26 mouse cellular contexts compared by ENCODE assay signal in genomic region chr2:104178251-104178650, GRCm38 (mm10). TPM values are rescaled to one million over a fixed set of nuclear protein-coding genes. Genes with fewer than 3 reads are reported as not detected.
DNase-seq lines count a peak whose midpoint lies in the region; ATAC-seq and TF ChIP-seq lines count a peak whose summit lies in the region.
"Had no signal": no experiment of that assay in that cellular context is flagged by ENCODE, and none has a peak within 500 bp of the region (broad histone marks: within the 10 kb centered on the region; RNA-seq: fewer than 3 reads in every experiment).

No protein-coding gene starts in this region.

- H3K27me3 ChIP-seq in hindbrain, embryonic 13.5 days: no peaks in the 10 kb centered on the region
- H3K27me3 ChIP-seq: forebrain, embryonic 13.5 days; limb, embryonic 15.5 days; midbrain, embryonic 15.5 days; stomach, embryonic 15.5 days had no signal

- no peak overlapping the region for H3K4me2 ChIP-seq in hindbrain, embryonic 13.5 days
- H3K4me2 ChIP-seq: forebrain, embryonic 13.5 days; limb, embryonic 15.5 days; liver, embryonic 15.5 days; midbrain, embryonic 15.5 days; stomach, embryonic 15.5 days had no signal

- H3K9me3 ChIP-seq in hindbrain, embryonic 13.5 days: no peaks in the 10 kb centered on the region
- H3K9me3 ChIP-seq: forebrain, embryonic 13.5 days; heart, embryonic 10.5 days; limb, embryonic 15.5 days; liver, embryonic 15.5 days; midbrain, embryonic 15.5 days; stomach, embryonic 15.5 days had no signal

- WGBS in hindbrain, embryonic 13.5 days: 85% methylated on average over 4 of the region's 4 CpGs

- H3K9ac ChIP-seq in hindbrain, embryonic 13.5 days: no peak overlapping the region
- H3K9ac ChIP-seq: forebrain, embryonic 13.5 days; limb, embryonic 15.5 days; liver, embryonic 15.5 days; midbrain, embryonic 15.5 days; stomach, embryonic 15.5 days had no signal

- peak; percentile 60 for DNase-seq in adrenal gland, adult 2 months
- DNase-seq in adrenal gland, postnatal 4 days (ENCODE audit: low spot score in 2 of 2): no peak
- DNase-seq in left cerebral cortex, adult 2 months (ENCODE audit: extremely low spot score in 1 of 2, low spot score in 2 of 2): no peak
- DNase-seq in left cerebral cortex, postnatal 36 days (ENCODE audit: low spot score in 2 of 2): no peak
- peak; percentile 14 for DNase-seq in MN1 (ENCODE audit: low spot score)
- peak; percentile 27 for DNase-seq in induced T-regulatory cell, adult 2 months (ENCODE audit: low read depth)
- no peak for DNase-seq in urinary bladder, adult 18-20 months (ENCODE audit: low spot score in 2 of 2)
- DNase-seq: cerebellum, adult 11-12 months; cerebellum, postnatal 25 days; kidney, adult 9 months; thymus, adult 2 months had no signal

- peaks cover 14% of the 10 kb centered on the region for H3K4me1 ChIP-seq in hindbrain, embryonic 13.5 days (replicated peaks)
- H3K4me1 ChIP-seq: liver, embryonic 15.5 days had no signal

- peak overlapping the region; percentile 85 for H3K27ac ChIP-seq in left cerebral cortex, adult 2 months
- H3K27ac ChIP-seq in hindbrain, embryonic 13.5 days: no peak overlapping the region
- H3K27ac ChIP-seq: forebrain, embryonic 13.5 days; liver, embryonic 15.5 days; midbrain, embryonic 15.5 days had no signal

- intact Hi-C loops in left cerebral cortex, adult 2 months (cut with DNase I): loop anchor here (5.0 kb wide), 1 partner anchor 154 kb away; no protein-coding TSS in a partner anchor
- intact Hi-C loops in left cerebral cortex, postnatal 36 days (cut with DNase I): no loop called here

- H3K4me3 ChIP-seq in left cerebral cortex, adult 2 months: no peak overlapping the region
- H3K4me3 ChIP-seq in hindbrain, embryonic 13.5 days: no peak overlapping the region
- H3K4me3 ChIP-seq: erythroblast, embryonic 14.5 days; forebrain, embryonic 13.5 days; heart, embryonic 10.5 days; limb, embryonic 15.5 days; liver, embryonic 15.5 days; midbrain, embryonic 15.5 days; stomach, embryonic 15.5 days had no signal

- no peak for TF ChIP-seq CTCF in left cerebral cortex, adult 2 months (IDR thresholded peaks at IDR 0.05)

- ATAC-seq in hindbrain, embryonic 13.5 days (ENCODE audit: low FRiP score): no peak
- ATAC-seq: activated CD4-positive, CD25-positive, alpha-beta regulatory T cell, adult 4 months; forebrain, embryonic 13.5 days; lung, postnatal 0 days; midbrain, embryonic 15.5 days had no signal

- H3K36me3 ChIP-seq in hindbrain, embryonic 13.5 days: peaks cover 10% of the 10 kb centered on the region; the same call in 1 of the 2 replicates
- H3K36me3 ChIP-seq: heart, embryonic 10.5 days; limb, embryonic 15.5 days; liver, embryonic 15.5 days; midbrain, embryonic 15.5 days; stomach, embryonic 15.5 days had no signal

RNA-seq across cellular contexts. Expression of gene A930018P22Rik, which starts 55.7 kb away (rescaled TPM):
- total RNA-seq in adrenal gland, adult 2 months (2021): 1 to 10 TPM in 1 of 2 experiments, under 1 TPM in 1; 0.73 to 1.6 TPM
- polyA plus RNA-seq in adrenal gland, adult 2 months (2012; rRNA removed): 1.8 and 3.3 TPM in 2 replicates
- 1 to 10 TPM in 1 of 2 experiments, under 1 TPM in 1; 0.76 to 1.2 TPM for total RNA-seq in adrenal gland, postnatal 4 days (2021)
- under 1 TPM in 1 of 2 experiments, not detected in 1; 0.59 TPM for total RNA-seq in left cerebral cortex, adult 2 months (2021)
- total RNA-seq in left cerebral cortex, postnatal 36 days (2021): not detected
- polyA plus RNA-seq in hindbrain, embryonic 13.5 days (2015; fragmentation: Nextera tagmentation; extraction: Ambion mirVana): not detected in 2 replicates
- total RNA-seq: left cerebral cortex, postnatal 25 days; neutrophil, adult 5-6 weeks had no signal
- polyA plus RNA-seq: activated CD4-positive, CD25-positive, alpha-beta regulatory T cell, adult 4 months; forebrain, embryonic 13.5 days; hindbrain, embryonic 11.5 days; intestine, embryonic 14.5 days; large intestine, adult 2 months; limb, embryonic 15.5 days; midbrain, embryonic 15.5 days; thymus, adult 2 months had no signal

Comparison
In these comparisons a context has a peak if more than half of its experiments do, and no peak if none do; other contexts are left out.
1. DNase-seq: peak in adrenal gland, adult 2 months (single experiment), MN1 (single experiment) and induced T-regulatory cell, adult 2 months (single experiment); none in adrenal gland, postnatal 4 days (0 of 2), left cerebral cortex, adult 2 months (0 of 2), left cerebral cortex, postnatal 36 days (0 of 2) and urinary bladder, adult 18-20 months (0 of 2).